Mouse (Mus musculus) brain, embryonic 14.5 days (tissue): ENCODE data around the gene Zfp287. TPM values are rescaled to one million over a fixed set of nuclear protein-coding genes. Genes with fewer than 3 reads are reported as not detected.

Experiments used
- DNase-seq: peaks from one replicate; pipeline ENCODE4 v3.0.0-alpha.2; 2011; ENCODE audit warnings: low read depth
- CTCF ChIP-seq: fragments of 200-500 bp; IDR thresholded peaks from 2 replicates; pipeline ENCODE4 v1.5.1; 2012; ENCODE audit warnings: inconsistent platforms, mild to moderate bottlenecking, moderate library complexity, borderline replicate concordance; ENCODE audit not compliant: insufficient read depth, insufficient read length; ENCODE audit errors: extremely low read depth
- POLR2A ChIP-seq: fragments of 200-500 bp; IDR thresholded peaks from 2 replicates; pipeline ENCODE4 v1.6.1; 2012; ENCODE audit warnings: mild to moderate bottlenecking, inconsistent platforms, borderline replicate concordance; ENCODE audit not compliant: poor library complexity, insufficient read depth, insufficient read length, severe bottlenecking; ENCODE audit errors: extremely low read depth
- polyA plus RNA-seq: library from polyadenylated mRNA; depleted of rRNA; stranded (reverse); fragments of >200 nt; gene quantifications from 2 replicates; pipeline ENCODE4 v1.2.3, GENCODE M21; 2012

Zfp287 gene
- polyA plus RNA-seq, 1 experiment: 16.2 TPM

DNA sequence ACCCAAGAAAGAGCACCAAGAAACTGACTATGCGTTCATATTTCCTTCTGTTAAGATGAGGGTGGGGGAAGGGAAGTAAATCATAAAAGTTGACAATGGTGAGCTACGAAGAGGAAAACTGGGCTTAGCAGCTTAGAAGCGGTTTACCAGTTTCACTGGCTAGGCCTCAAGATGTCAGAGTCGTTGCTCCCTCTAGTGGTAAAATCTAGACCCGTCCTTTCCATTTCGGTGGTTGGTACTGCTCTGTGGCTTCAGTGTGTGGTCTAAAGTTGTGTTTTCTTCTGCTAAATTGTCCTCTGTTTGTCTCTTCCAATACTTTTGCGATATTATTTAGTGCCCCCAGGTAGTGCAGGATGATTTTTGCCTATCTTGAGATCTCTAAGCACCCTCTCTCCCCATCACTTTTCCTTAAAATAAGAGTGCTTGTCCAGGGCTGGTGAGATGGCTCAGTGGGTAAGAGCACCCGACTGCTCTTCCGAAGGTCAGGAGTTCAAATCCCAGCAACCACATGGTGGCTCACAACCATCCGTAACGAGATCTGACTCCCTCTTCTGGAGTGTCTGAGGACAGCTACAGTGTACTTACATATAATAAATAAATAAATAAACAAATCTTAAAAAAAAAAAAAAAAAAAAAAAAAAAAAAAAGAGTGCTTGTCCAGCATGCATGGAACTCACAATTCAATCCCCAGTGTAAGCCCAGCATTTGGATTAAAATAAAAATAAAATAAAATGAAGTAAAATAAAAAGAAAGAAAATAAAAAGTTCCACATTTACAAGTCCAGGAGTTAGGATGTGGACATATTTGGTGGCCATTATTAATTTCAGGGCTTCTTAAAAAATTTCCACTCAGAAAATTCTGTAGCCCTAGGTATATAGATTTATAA, 38.2 kb downstream of the Zfp287 start:
- TF ChIP-seq POLR2A (no peak), CTCF (peak; percentile 80; the same call in 1 of the 2 replicates)
- DNase-seq: peak; percentile 92

DNA sequence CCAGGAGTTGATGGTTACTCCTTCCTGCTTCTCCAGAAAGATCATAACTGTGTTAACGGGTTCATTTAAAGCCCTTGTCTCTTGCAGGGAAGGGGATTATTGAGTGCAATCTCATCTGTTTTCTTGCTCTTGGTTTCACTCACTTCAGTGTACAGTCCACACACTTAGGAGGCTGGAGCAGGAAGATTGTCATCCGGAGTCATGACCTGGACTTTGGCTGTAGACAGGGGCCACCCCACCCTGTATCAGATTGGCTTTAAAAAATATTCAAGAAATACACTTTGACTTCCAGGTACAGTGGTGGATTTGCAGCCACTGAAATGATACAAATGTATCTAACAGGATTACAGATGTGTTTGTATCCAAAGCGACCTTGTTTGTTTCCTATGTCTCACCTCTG, 40.1 kb downstream of the Zfp287 start:
- TF ChIP-seq POLR2A (no peak), CTCF (no peak)
- DNase-seq: no peak

DNA sequence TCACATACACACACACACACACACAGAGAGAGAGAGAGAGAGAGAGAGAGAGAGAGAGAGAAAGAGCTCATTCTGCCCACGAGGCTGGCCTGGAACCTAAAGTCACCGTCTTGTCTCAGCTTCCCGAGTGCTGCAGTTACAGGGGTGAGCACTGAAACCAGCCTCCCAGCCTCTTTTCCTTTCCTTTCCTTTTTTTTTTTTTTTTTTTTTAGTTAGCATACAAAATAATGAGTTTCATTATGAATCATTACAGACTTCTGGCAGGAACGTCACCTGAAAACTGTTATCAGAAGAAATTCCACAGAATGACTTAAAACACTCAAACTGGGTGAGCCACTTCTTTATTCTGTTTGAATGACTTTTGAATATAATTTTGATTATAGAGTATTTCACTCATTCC, 51.8 kb downstream of the Zfp287 start:
- TF ChIP-seq CTCF (no peak), POLR2A (no peak)
- DNase-seq: no peak

DNA sequence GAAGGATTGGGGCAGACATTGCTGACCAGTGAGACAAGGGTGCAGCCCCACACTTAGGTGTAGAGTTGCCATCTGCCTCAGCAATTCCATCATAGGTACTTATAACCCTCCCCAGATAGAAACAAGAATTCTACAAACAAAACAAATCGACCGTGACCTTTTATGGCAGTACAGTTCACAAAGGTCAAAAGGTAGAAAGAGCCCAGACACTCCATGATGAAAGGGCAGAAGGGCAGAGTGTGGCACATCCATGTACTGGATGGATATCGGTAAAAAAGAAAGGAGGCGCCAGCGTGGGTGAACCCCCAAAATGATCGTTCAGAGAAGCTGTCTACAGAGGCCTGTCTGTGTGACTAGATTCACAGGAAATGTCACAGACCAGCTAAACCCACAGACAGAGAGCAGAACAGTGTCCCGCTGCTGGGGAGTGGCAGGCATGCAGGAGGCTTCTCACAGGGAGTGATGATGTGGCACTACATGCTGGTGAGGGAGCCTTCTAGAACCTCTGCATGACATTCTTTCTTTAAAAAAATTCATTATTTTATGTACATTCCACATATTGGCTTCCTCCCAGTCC, 52.8 kb downstream of the Zfp287 start:
- no peak for DNase-seq
- no peak for TF ChIP-seq CTCF

- DNase-seq: no peak
- TF ChIP-seq CTCF (no peak), POLR2A (no peak)
Measured at GRCm38 (mm10) chr11:62676290-62676596, 55.5 kb downstream of the Zfp287 start.

GRCm38 (mm10) chr11:62675480-62676289, 56.0 kb downstream of the Zfp287 start:
- TF ChIP-seq POLR2A (no peak), CTCF (peak; percentile 79)
- DNase-seq: peak; percentile 94

DNA sequence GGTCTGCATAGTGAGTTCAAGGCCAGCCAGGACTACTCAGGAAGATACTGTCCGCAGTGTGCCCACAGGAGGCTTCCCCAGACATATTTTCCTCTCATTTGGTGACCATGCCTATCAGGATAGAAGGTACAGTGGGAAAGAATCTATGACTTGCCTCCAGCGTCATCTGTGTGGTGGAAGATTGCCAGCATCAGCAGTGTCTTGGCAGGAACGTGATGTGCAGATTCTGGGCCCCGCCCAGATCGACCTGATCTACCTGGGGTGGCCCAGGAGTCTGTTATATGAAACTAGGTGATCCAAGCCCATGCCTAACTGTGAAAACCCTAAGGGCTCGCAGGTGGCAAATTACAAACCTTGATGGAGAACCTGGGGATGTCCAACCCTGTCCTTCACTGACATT, 61.7 kb downstream of the Zfp287 start:
- no peak for TF ChIP-seq POLR2A
- no peak for TF ChIP-seq CTCF
- no peak for DNase-seq

DNA sequence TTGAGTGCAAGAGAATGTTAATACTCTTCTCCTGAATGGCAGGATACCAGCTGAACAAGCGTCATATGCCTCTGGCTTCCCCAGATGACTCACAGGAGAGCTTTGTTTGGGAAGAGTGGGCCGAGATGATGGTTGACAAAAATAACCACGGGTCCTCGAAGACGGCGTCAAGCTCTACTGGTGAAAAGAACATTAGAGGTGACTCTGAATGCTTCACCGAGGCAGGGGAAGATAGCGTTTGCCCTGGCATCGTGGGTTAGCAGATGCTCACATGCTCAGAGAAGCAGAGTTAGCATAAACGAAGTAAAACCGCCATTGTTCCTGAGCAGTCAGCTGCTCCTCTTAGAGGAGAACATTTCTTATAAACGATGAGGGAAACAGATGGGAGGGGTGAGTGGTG, 62.2 kb downstream of the Zfp287 start:
- TF ChIP-seq CTCF (no peak), POLR2A (no peak)
- DNase-seq: peak; percentile 52

DNA sequence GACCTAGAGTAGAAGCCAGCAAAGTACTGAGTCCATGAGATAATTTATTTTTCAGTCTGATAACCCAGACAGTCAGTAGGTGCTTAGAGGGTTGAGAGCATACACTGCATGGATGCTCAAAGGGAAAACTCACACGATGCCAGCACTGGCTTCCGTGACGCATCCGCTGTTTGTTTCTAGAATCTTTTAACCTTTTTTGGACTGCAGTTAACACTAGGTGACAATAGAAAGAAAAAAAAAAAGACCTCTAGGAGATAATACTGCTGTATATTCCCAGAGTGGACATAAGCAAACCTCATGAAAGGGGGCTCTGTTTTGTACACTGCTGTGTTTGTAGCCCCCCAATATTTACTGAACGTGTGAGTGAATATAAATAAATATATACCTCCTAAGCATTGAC, 62.7 kb downstream of the Zfp287 start:
- TF ChIP-seq CTCF: no peak
- TF ChIP-seq POLR2A: no peak
- DNase-seq: no peak

GRCm38 (mm10) chr11:62664250-62664649, 67.5 kb downstream of the Zfp287 start:
- no peak for DNase-seq
- TF ChIP-seq POLR2A: no peak

DNA sequence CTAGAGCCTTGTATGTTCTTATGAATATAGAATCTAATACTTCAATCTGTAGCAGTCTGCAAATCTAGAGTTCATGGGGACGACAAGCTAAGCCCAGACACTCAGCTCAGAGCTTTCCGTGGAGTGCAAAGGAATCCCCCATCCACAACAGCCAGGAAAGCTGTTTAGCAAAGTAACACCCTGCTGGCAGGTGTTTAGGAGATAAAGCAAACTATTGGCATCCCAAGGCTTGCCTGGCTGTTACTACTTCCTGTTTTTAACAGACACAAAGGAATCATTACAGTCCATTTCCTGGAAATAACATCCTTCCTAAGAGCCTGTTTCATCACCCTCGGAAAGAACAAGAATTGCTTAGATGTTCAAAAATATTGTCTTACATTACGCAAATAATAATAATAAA, 70.8 kb downstream of the Zfp287 start:
- DNase-seq: no peak
- TF ChIP-seq POLR2A (no peak), CTCF (no peak)
